Mouse (Mus musculus) limb, embryonic 15.5 days (tissue): Measurements from ENCODE around the gene Lhx6. TPM values are rescaled to one million over a fixed set of nuclear protein-coding genes. Genes with fewer than 3 reads are reported as not detected.

Source experiments
- ATAC-seq: fragments of 200-750 bp; cut with Nextera tagmentation; 2 replicates; pipeline ENCODE4 v1.8.0; 2017; ENCODE audit warnings: low read depth, moderate TSS enrichment; ENCODE audit not compliant: insufficient number of reproducible peaks, low FRiP score, low TSS enrichment
- H3K27ac ChIP-seq: fragments of 300-500 bp; sonication (generic); 2 replicates; pipeline ENCODE4 v1.5.1; 2015; ENCODE audit warnings: moderate library complexity, mild to moderate bottlenecking, inconsistent platforms
- H3K27me3 ChIP-seq: fragments of 300-500 bp; sonication (generic); 2 replicates; pipeline ENCODE4 v1.6.1; 2015; ENCODE audit warnings: inconsistent platforms
- H3K36me3 ChIP-seq: fragments of 300-500 bp; sonication (generic); 2 replicates; pipeline ENCODE4 v1.6.1; 2015; ENCODE audit warnings: inconsistent platforms
- H3K4me1 ChIP-seq: fragments of 300-500 bp; sonication (generic); 2 replicates; pipeline ENCODE4 v1.6.1; 2015; ENCODE audit warnings: inconsistent platforms
- H3K4me2 ChIP-seq: fragments of 300-500 bp; sonication (generic); 2 replicates; pipeline ENCODE4 v1.6.1; 2015; ENCODE audit warnings: mild to moderate bottlenecking, inconsistent platforms
- H3K4me3 ChIP-seq: fragments of 300-500 bp; sonication (generic); 2 replicates; pipeline ENCODE4 v1.5.1; 2015; ENCODE audit warnings: mild to moderate bottlenecking, inconsistent platforms
- H3K9ac ChIP-seq: fragments of 300-500 bp; sonication (generic); 2 replicates; pipeline ENCODE4 v1.6.1; 2015; ENCODE audit warnings: inconsistent platforms
- H3K9me3 ChIP-seq: fragments of 300-500 bp; sonication (generic); 2 replicates; pipeline ENCODE4 v1.6.1; 2016; ENCODE audit warnings: inconsistent platforms
- WGBS: fragments of 180-500 bp; shearing (Covaris S2); methylation state at CpG from one replicate; pipeline ENCODE4 v1.1.7; 2015; 5-methylcytosine and 5-hydroxymethylcytosine counted together
- polyA plus RNA-seq: library from polyadenylated mRNA; unstranded; fragments of >200 nt; fragmentation: Nextera tagmentation; extraction: Ambion mirVana; gene quantifications from 2 replicates; pipeline ENCODE4 v1.2.1, GENCODE M21; 2015

The Lhx6 gene
- polyA plus RNA-seq, 1 experiment from 2014 or later: 0.65 TPM

DNA sequence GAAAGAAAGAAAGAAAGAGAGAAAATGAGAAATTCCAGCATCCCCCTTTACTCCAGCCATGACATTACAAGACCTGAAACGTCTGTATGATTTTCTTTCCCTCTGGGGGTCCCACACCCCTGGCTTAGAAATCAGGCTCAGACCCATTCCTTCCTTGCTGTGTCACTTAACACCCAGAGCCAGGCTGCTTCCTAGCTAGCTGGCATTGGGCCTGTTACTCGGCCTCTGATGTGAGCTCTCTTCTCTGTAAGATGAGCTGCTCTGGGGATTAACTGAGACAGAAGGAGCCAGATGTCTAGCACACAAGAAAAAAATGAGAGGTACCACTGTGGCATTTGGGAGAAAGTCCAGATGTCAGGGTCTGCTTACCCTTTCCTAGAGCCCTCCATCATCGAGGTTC lies 49.0 kb downstream of the Lhx6 start:
- no peak for ATAC-seq

DNA sequence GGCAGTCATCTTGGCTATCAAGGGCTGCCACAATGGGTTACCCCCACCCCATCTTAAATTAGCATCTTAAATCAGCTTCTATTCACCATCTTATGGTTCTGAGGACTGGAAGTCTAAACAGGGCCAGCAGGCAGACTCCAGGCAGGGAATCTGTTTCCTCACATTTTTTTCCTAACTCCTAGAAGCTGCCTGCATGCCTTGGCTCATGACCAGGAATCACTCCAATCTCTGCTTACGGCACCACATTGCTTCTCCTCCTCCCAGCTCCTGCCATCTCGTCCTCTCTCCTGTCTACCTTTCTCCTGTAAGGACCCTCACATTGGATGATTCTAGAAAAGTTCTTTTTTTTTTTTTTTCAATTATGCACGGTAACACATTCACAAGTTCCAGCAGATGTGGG lies 52.0 kb downstream of the Lhx6 start:
- no peaks in the 10 kb centered on the region for H3K36me3 ChIP-seq
- no peak overlapping the region for H3K27ac ChIP-seq
- H3K4me1 ChIP-seq: peaks cover 6% of the 10 kb centered on the region
- no peak overlapping the region for H3K4me3 ChIP-seq
- WGBS: 36% methylated on average over 3 of the region's 3 CpGs
- no peak overlapping the region for H3K4me2 ChIP-seq
- no peak overlapping the region for H3K9ac ChIP-seq
- H3K27me3 ChIP-seq: no peaks in the 10 kb centered on the region
- H3K9me3 ChIP-seq: no peaks in the 10 kb centered on the region
- no peak for ATAC-seq

More for the DNA sequence above, 49.0 kb downstream of the Lhx6 start:
- 33% methylated on average over 3 of the region's 3 CpGs for WGBS
- no peak overlapping the region for H3K9ac ChIP-seq
- no peaks in the 10 kb centered on the region for H3K9me3 ChIP-seq
- no peaks in the 10 kb centered on the region for H3K4me1 ChIP-seq
- no peaks in the 10 kb centered on the region for H3K36me3 ChIP-seq
- H3K4me2 ChIP-seq: no peak overlapping the region
- H3K4me3 ChIP-seq: no peak overlapping the region
- no peak overlapping the region for H3K27ac ChIP-seq
- no peaks in the 10 kb centered on the region for H3K27me3 ChIP-seq

GRCm38 (mm10) chr2:36049567-36049954 lies 55.6 kb downstream of the Lhx6 start:
- Histone ChIP-seq H3K36me3 (peaks cover 8% of the 10 kb centered on the region; the same call in 1 of the 2 replicates), H3K9me3 (no peaks in the 10 kb centered on the region), H3K27me3 (no peaks in the 10 kb centered on the region), H3K4me2 (peak overlapping the region; percentile 62), H3K27ac (no peak overlapping the region), H3K4me3 (peak overlapping the region; percentile 78), H3K4me1 (peaks cover 15% of the 10 kb centered on the region), H3K9ac (no peak overlapping the region)
- 0 out of 2 replicates have a peak, but pooled peaks have one; percentile 12 for ATAC-seq
- WGBS: 41% methylated on average over 10 of the region's 10 CpGs

GRCm38 (mm10) chr2:36048748-36049566 lies 56.3 kb downstream of the Lhx6 start, which contains the start of the genes Ndufa8 and Morn5:
Ndufa8 (minus strand) TSS chr2:36049406.
Morn5 (plus strand) TSS chr2:36049458.
- peak; percentile 96 for ATAC-seq
- peak within 1 kb of the TSS; percentile 58 for H3K27ac ChIP-seq
- WGBS: under 1% methylated on average over 44 of the region's 44 CpGs
- no peaks in the 10 kb centered on the region for H3K9me3 ChIP-seq
- peaks cover 15% of the 10 kb centered on the region for H3K4me1 ChIP-seq
- peak within 1 kb of the TSS; percentile 62 for H3K4me2 ChIP-seq
- no peaks in the 10 kb centered on the region for H3K27me3 ChIP-seq
- peak within 1 kb of the TSS; percentile 78 for H3K4me3 ChIP-seq
- peak within 1 kb of the TSS; percentile 68 for H3K9ac ChIP-seq
- H3K36me3 ChIP-seq: peaks cover 14% of the 10 kb centered on the region

DNA sequence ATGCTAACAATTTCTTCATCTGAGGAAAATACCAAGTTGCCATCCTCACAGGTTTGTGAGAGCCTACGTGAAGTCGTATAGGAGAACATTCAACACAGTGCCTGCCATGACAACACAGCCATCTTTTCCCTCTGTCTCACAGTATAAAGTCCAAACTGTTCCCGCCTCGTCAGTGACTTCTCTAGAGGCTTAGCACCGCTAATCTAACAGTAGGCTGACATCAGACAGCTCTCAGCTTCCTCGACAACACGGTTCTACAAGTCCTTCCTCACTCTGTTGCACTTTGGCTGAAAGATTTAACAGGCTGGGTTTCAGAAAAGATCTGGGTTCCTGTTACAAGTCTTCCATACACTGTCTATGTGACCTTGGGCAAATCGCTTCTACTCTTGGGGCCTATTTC lies 57.0 kb downstream of the Lhx6 start:
- no peaks in the 10 kb centered on the region for H3K9me3 ChIP-seq
- H3K27ac ChIP-seq: no peak overlapping the region
- ATAC-seq: no peak
- peaks cover 15% of the 10 kb centered on the region for H3K4me1 ChIP-seq
- 70% methylated on average over 8 of the region's 8 CpGs for WGBS
- H3K9ac ChIP-seq: peak overlapping the region; percentile 68
- H3K36me3 ChIP-seq: peaks cover 22% of the 10 kb centered on the region
- H3K4me3 ChIP-seq: peak overlapping the region; percentile 78
- peak overlapping the region; percentile 62 for H3K4me2 ChIP-seq
- no peaks in the 10 kb centered on the region for H3K27me3 ChIP-seq

- Histone ChIP-seq H3K27ac (no peak overlapping the region), H3K9me3 (no peaks in the 10 kb centered on the region), H3K27me3 (no peaks in the 10 kb centered on the region), H3K9ac (no peak overlapping the region), H3K36me3 (peaks cover 53% of the 10 kb centered on the region), H3K4me3 (no peak overlapping the region), H3K4me2 (no peak overlapping the region), H3K4me1 (no peaks in the 10 kb centered on the region)
- no peak for ATAC-seq
- WGBS: 79% methylated on average over 1 of the region's 1 CpGs
Measured at GRCm38 (mm10) chr2:36040872-36041271, 64.3 kb downstream of the Lhx6 start.

DNA sequence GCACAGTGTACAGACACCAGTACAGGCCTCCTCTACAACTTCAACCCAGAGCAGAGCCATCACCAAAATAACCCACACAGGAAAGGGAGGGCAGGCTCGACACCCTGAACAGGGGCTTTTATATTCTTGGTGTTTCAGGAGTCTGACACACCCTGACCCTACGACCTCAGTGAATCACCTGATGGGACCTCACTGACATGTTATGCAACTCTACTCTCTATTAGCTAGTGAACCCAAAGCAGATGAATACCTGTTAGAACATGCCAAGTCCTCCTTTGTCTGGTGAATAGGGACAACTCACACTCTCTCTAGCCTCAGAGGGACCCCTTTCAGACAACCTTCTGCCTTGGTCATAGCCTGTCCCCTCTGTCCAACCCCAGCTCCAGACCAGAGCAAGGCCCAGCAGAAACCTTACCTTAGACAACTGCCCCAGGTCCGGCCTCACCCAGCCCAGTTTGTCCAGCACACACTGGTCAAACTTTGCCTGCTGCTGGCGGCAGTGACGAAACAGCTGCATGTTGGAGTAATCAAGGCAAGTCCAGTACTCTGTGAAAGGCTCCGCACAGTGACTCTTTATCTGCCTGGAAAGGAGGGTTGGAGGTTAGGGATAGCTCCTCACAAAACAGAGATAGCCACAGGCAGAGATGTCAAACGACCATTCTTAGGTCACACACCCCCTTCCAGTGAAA lies 65.8 kb downstream of the Lhx6 start:
- Histone ChIP-seq H3K4me3 (no peak overlapping the region), H3K9me3 (no peaks in the 10 kb centered on the region), H3K4me2 (no peak overlapping the region), H3K27ac (no peak overlapping the region), H3K4me1 (no peaks in the 10 kb centered on the region), H3K9ac (no peak overlapping the region), H3K36me3 (peaks cover 55% of the 10 kb centered on the region), H3K27me3 (no peaks in the 10 kb centered on the region)
- 72% methylated on average over 7 of the region's 7 CpGs for WGBS
- ATAC-seq: no peak

DNA sequence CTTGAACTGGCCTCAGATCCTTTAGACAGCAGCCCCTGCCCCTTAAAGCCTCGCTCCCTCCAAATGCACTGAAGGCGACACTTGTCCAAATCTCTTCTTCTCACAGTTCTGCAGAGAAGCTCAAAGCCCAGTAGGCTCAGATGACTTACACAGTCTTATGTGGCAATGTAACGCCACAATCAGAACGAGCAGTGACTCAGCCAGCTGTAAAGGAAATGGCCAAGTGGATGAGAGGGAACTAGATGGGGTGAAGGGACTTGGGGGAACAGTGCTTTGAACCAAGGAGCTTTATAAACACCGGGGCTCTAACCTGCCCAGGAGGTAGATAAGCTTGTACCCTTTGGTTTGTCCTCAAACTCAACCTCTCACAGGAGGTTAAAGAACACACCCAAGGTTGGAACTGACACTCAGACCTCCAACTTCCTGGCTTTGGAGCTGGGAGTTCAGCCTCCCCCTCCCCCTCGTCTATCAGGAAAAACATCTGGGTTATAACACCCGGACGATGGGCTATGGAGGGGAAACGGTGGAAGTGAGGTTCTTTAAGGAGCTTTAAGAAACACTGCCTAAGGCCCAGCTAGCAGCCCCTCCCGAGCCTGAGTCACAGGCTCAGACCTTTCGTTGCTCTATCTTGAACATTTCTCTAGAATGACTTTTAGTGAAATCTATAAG lies 69.7 kb downstream of the Lhx6 start:
- H3K36me3 ChIP-seq: peaks cover 39% of the 10 kb centered on the region
- no peaks in the 10 kb centered on the region for H3K9me3 ChIP-seq

GRCm38 (mm10) chr2:36034898-36035297 lies 70.3 kb downstream of the Lhx6 start:
- no peak for ATAC-seq
- Histone ChIP-seq H3K4me2 (no peak overlapping the region), H3K9me3 (no peaks in the 10 kb centered on the region), H3K27ac (no peak overlapping the region), H3K9ac (no peak overlapping the region), H3K36me3 (peaks cover 39% of the 10 kb centered on the region), H3K27me3 (no peaks in the 10 kb centered on the region), H3K4me1 (no peaks in the 10 kb centered on the region), H3K4me3 (no peak overlapping the region)
- 81% methylated on average over 7 of the region's 7 CpGs for WGBS

More for the DNA sequence above, 69.7 kb downstream of the Lhx6 start:
- Histone ChIP-seq H3K27ac (no peak overlapping the region), H3K4me3 (no peak overlapping the region), H3K4me1 (no peaks in the 10 kb centered on the region), H3K27me3 (no peaks in the 10 kb centered on the region), H3K9ac (no peak overlapping the region), H3K4me2 (no peak overlapping the region)
- ATAC-seq: no peak
- WGBS: 49% methylated on average over 11 of the region's 11 CpGs

GRCm38 (mm10) chr2:36033966-36034365 lies 71.2 kb downstream of the Lhx6 start:
- Histone ChIP-seq H3K27me3 (no peaks in the 10 kb centered on the region), H3K4me2 (no peak overlapping the region), H3K9ac (no peak overlapping the region), H3K36me3 (peaks cover 31% of the 10 kb centered on the region), H3K9me3 (no peaks in the 10 kb centered on the region), H3K27ac (no peak overlapping the region), H3K4me3 (no peak overlapping the region), H3K4me1 (no peaks in the 10 kb centered on the region)
- ATAC-seq: no peak
- whole genome bisulfite sequencing: 61% methylated on average over 7 of the region's 7 CpGs

GRCm38 (mm10) chr2:36032884-36033283 lies 72.3 kb downstream of the Lhx6 start:
- no peak overlapping the region for H3K27ac ChIP-seq
- no peaks in the 10 kb centered on the region for H3K4me1 ChIP-seq
- no peak overlapping the region for H3K4me2 ChIP-seq
- no peak overlapping the region for H3K4me3 ChIP-seq
- H3K27me3 ChIP-seq: no peaks in the 10 kb centered on the region
- no peak for ATAC-seq
- peaks cover 22% of the 10 kb centered on the region for H3K36me3 ChIP-seq
- H3K9ac ChIP-seq: no peak overlapping the region
- no peaks in the 10 kb centered on the region for H3K9me3 ChIP-seq
- 79% methylated on average over 7 of the region's 7 CpGs for WGBS
